Mouse (Mus musculus) kidney, embryonic 16.5 days (tissue): ENCODE data around the gene Cep68. TPM values are rescaled to one million over a fixed set of nuclear protein-coding genes. Genes with fewer than 3 reads are reported as not detected.
"Not testable (repeated sequence)": the region's sequence is repeated elsewhere in the genome, so short reads cannot be mapped to it uniquely, and the experiment has no call there.

Experiments
- ATAC-seq: fragments of 200-750 bp; cut with Nextera tagmentation; 2 replicates; pipeline ENCODE4 v1.8.0; 2017; ENCODE audit warnings: moderate TSS enrichment; ENCODE audit not compliant: low FRiP score, low TSS enrichment
- H3K27ac ChIP-seq: fragments of 300-500 bp; sonication (generic); 2 replicates; pipeline ENCODE4 v1.5.1; 2014; ENCODE audit warnings: low read length
- H3K27me3 ChIP-seq: fragments of 300-500 bp; sonication (generic); 2 replicates; pipeline ENCODE4 v1.6.1; 2014; ENCODE audit warnings: low read length, control low read depth, mixed read lengths; ENCODE audit not compliant: insufficient read depth
- H3K36me3 ChIP-seq: fragments of 300-500 bp; sonication (generic); 2 replicates; pipeline ENCODE4 v1.6.1; 2014; ENCODE audit warnings: low read length, control low read depth, mixed read lengths; ENCODE audit not compliant: insufficient read depth
- H3K4me1 ChIP-seq: fragments of 300-500 bp; sonication (generic); 2 replicates; pipeline ENCODE4 v1.6.1; 2014; ENCODE audit warnings: low read length, control low read depth, mixed read lengths; ENCODE audit not compliant: insufficient read depth
- H3K4me2 ChIP-seq: fragments of 300-500 bp; sonication (generic); replicated peaks from 2 replicates; pipeline ENCODE4 v1.6.1; 2014; ENCODE audit warnings: low read depth, low read length
- H3K4me3 ChIP-seq: fragments of 300-500 bp; sonication (generic); 2 replicates; pipeline ENCODE4 v1.5.1; 2014; ENCODE audit warnings: mild to moderate bottlenecking, low read length
- H3K9ac ChIP-seq: fragments of 300-500 bp; sonication (generic); replicated peaks from 2 replicates; pipeline ENCODE4 v1.6.1; 2014; ENCODE audit warnings: low read length
- H3K9me3 ChIP-seq: fragments of 300-500 bp; sonication (generic); 2 replicates; pipeline ENCODE4 v1.6.1; 2016; ENCODE audit warnings: low read length, control low read depth
- WGBS: fragments of 180-500 bp; shearing (Covaris S2); extraction: QIAGEN DNeasy Blood & Tissue Kit; methylation state at CpG from one replicate; pipeline ENCODE4 v1.1.7; 2014; 5-methylcytosine and 5-hydroxymethylcytosine counted together
- polyA plus RNA-seq: library from polyadenylated mRNA; unstranded; fragments of >200 nt; fragmentation: Nextera tagmentation; extraction: Ambion mirVana; gene quantifications from 2 replicates; pipeline ENCODE4 v1.2.1, GENCODE M21; 2015

Cep68 gene
- polyA plus RNA-seq, 1 experiment from 2014 or later = 35.1 TPM

- no peak overlapping the region for H3K4me2 ChIP-seq
- no peak for ATAC-seq
- no peaks in the 10 kb centered on the region for H3K4me1 ChIP-seq
- H3K36me3 ChIP-seq = peaks cover 68% of the 10 kb centered on the region
- no peaks in the 10 kb centered on the region for H3K9me3 ChIP-seq
- no peak overlapping the region for H3K9ac ChIP-seq
- peak overlapping the region; percentile 59 for H3K27ac ChIP-seq
- no peak overlapping the region for H3K4me3 ChIP-seq
- no peaks in the 10 kb centered on the region for H3K27me3 ChIP-seq
- 85% methylated on average over 1 of the region's 1 CpGs for WGBS
These were observed 18.9 kb downstream of the Cep68 start for GRCm38 (mm10) chr11:20230286-20230685.

GRCm38 (mm10) chr11:20229311-20229710 lies 19.9 kb downstream of the Cep68 start:
- Histone ChIP-seq H3K27ac (no peak overlapping the region), H3K4me3 (no peak overlapping the region), H3K9ac (no peak overlapping the region), H3K4me1 (no peaks in the 10 kb centered on the region), H3K9me3 (no peaks in the 10 kb centered on the region), H3K4me2 (no peak overlapping the region), H3K27me3 (no peaks in the 10 kb centered on the region), H3K36me3 (peaks cover 63% of the 10 kb centered on the region)
- WGBS = 79% methylated on average over 4 of the region's 4 CpGs
- no peak for ATAC-seq

GRCm38 (mm10) chr11:20228666-20229065 lies 20.6 kb downstream of the Cep68 start:
- no peak for ATAC-seq
- no peaks in the 10 kb centered on the region for H3K4me1 ChIP-seq
- no peak overlapping the region for H3K27ac ChIP-seq
- H3K4me2 ChIP-seq = no peak overlapping the region
- no peaks in the 10 kb centered on the region for H3K9me3 ChIP-seq
- WGBS = 76% methylated on average over 5 of the region's 5 CpGs
- no peak overlapping the region for H3K9ac ChIP-seq
- H3K36me3 ChIP-seq = peaks cover 63% of the 10 kb centered on the region
- H3K27me3 ChIP-seq = no peaks in the 10 kb centered on the region
- H3K4me3 ChIP-seq = no peak overlapping the region

- H3K27ac ChIP-seq = no peak overlapping the region
- H3K9ac ChIP-seq = no peak overlapping the region
- ATAC-seq = no peak; the same call in 1 of the 2 replicates
- no peaks in the 10 kb centered on the region for H3K27me3 ChIP-seq
- H3K4me3 ChIP-seq = no peak overlapping the region
- no peaks in the 10 kb centered on the region for H3K4me1 ChIP-seq
- H3K9me3 ChIP-seq = no peaks in the 10 kb centered on the region
- H3K36me3 ChIP-seq = peaks cover 66% of the 10 kb centered on the region
- no peak overlapping the region for H3K4me2 ChIP-seq
- 95% methylated on average over 4 of the region's 4 CpGs for WGBS
These were observed 23.3 kb downstream of the Cep68 start for GRCm38 (mm10) chr11:20225938-20226337.

GRCm38 (mm10) chr11:20224196-20224595 lies 25.0 kb downstream of the Cep68 start:
- Histone ChIP-seq H3K9ac (no peak overlapping the region), H3K9me3 (no peaks in the 10 kb centered on the region), H3K27me3 (no peaks in the 10 kb centered on the region), H3K4me2 (no peak overlapping the region), H3K4me3 (no peak overlapping the region), H3K4me1 (no peaks in the 10 kb centered on the region), H3K36me3 (peaks cover 59% of the 10 kb centered on the region), H3K27ac (no peak overlapping the region)
- 85% methylated on average over 6 of the region's 6 CpGs for WGBS
- ATAC-seq = no peak

GRCm38 (mm10) chr11:20221671-20222070 lies 27.6 kb downstream of the Cep68 start:
- WGBS = no CpG with 5 or more reads among the region's 1 CpGs
- not testable (repeated sequence) for ATAC-seq
- peaks cover 57% of the 10 kb centered on the region for H3K36me3 ChIP-seq

GRCm38 (mm10) chr11:20217227-20217626 lies 32.0 kb downstream of the Cep68 start:
- H3K4me2 ChIP-seq = no peak overlapping the region
- no peak for ATAC-seq
- H3K36me3 ChIP-seq = peaks cover 38% of the 10 kb centered on the region
- H3K27me3 ChIP-seq = no peaks in the 10 kb centered on the region
- no peaks in the 10 kb centered on the region for H3K9me3 ChIP-seq
- H3K4me3 ChIP-seq = no peak overlapping the region
- no peak overlapping the region for H3K9ac ChIP-seq
- no peak overlapping the region for H3K27ac ChIP-seq
- H3K4me1 ChIP-seq = peaks cover under 1% of the 10 kb centered on the region; the same call in 1 of the 2 replicates
- WGBS = 100% methylated on average over 1 of the region's 1 CpGs

More at GRCm38 (mm10) chr11:20221671-20222070, 27.6 kb downstream of the Cep68 start:
- H3K27me3 ChIP-seq, H3K9ac ChIP-seq, H3K4me1 ChIP-seq, H3K4me3 ChIP-seq, H3K9me3 ChIP-seq, H3K4me2 ChIP-seq, H3K27ac ChIP-seq: not testable (repeated sequence)

GRCm38 (mm10) chr11:20216415-20216814 lies 32.8 kb downstream of the Cep68 start:
- Histone ChIP-seq H3K36me3 (peaks cover 36% of the 10 kb centered on the region), H3K9ac (no peak overlapping the region)
- WGBS = 86% methylated on average over 4 of the region's 4 CpGs

GRCm38 (mm10) chr11:20214779-20215178 lies 34.5 kb downstream of the Cep68 start:
- no peaks in the 10 kb centered on the region for H3K9me3 ChIP-seq
- no peak overlapping the region for H3K4me3 ChIP-seq
- H3K27ac ChIP-seq = no peak overlapping the region
- ATAC-seq = no peak
- no peak overlapping the region for H3K4me2 ChIP-seq
- H3K4me1 ChIP-seq = peaks cover 15% of the 10 kb centered on the region
- no peak overlapping the region for H3K9ac ChIP-seq
- peaks cover 26% of the 10 kb centered on the region for H3K36me3 ChIP-seq
- 97% methylated on average over 1 of the region's 1 CpGs for WGBS
- H3K27me3 ChIP-seq = no peaks in the 10 kb centered on the region

More at GRCm38 (mm10) chr11:20216415-20216814, 32.8 kb downstream of the Cep68 start:
- Histone ChIP-seq H3K4me1 (peaks cover 6% of the 10 kb centered on the region), H3K27me3 (no peaks in the 10 kb centered on the region), H3K4me3 (no peak overlapping the region), H3K27ac (no peak overlapping the region), H3K9me3 (no peaks in the 10 kb centered on the region), H3K4me2 (no peak overlapping the region)
- ATAC-seq = no peak

GRCm38 (mm10) chr11:20211838-20212237 lies 37.4 kb downstream of the Cep68 start:
- Histone ChIP-seq H3K27ac (no peak overlapping the region), H3K27me3 (no peaks in the 10 kb centered on the region), H3K4me2 (no peak overlapping the region), H3K36me3 (peaks cover 12% of the 10 kb centered on the region), H3K9ac (no peak overlapping the region), H3K4me3 (no peak overlapping the region), H3K4me1 (peaks cover 16% of the 10 kb centered on the region), H3K9me3 (no peaks in the 10 kb centered on the region)
- ATAC-seq = no peak
- 60% methylated on average over 2 of the region's 2 CpGs for WGBS
